Mouse (Mus musculus) spleen, adult 18-20 months (tissue): ENCODE data around the gene Tyms.
A peak's percentile ranks its signal among the peaks of the same experiment; 100 is the strongest.

Source experiments
- DNase-seq, 2 experiments: peaks; one replicate each; pipeline ENCODE4 v3.0.0; 2022; ENCODE audit warnings: mixed read lengths in 2 of 2

The Tyms gene

GRCm38 (mm10) chr5:30072825-30073821 is at the start of gene Tyms:
Gene Tyms, minus strand, starts transcription at chr5:30073617.
- peak; percentile 27 to 50 for DNase-seq

DNA sequence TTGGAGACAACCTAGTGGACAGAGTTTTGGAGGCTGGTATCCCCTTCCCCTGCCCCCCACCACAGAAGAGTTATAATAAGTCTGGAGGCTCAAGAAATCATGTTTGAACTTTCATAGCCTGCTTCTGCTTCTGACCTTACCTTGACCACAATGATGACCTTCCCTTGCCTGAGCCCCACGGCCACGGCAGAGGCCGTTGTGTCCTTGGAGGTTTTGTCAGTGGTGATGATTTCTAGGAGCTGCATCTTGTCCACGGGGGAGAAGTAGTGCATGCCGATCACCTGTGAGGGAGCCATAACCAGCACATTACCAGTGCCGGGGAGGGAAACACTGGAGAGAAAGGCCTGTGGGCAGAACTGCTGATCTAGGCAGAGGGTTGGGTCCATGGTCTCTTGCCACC is 49.1 kb upstream of the Tyms start:
- DNase-seq = no peak

DNA sequence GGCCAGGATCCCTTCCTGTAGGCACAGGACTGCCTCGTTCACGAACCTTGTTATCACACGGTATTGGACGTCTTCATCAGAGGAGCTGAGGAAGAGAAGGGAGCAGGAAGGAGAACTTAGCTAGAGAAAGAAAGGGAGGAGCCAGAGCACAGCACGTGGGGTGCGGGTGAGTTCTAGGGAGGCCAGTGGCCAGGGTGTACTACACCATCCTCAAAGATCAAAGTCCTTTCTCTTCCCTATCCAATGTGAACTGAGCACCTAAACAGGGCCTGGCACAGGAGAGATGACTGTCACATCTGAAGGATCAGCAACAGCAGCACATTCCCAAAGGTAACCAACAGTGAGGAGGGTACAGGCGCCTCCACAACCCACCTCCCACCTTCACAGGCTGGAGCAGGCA is 46.7 kb upstream of the Tyms start:
- no peak for DNase-seq

DNA sequence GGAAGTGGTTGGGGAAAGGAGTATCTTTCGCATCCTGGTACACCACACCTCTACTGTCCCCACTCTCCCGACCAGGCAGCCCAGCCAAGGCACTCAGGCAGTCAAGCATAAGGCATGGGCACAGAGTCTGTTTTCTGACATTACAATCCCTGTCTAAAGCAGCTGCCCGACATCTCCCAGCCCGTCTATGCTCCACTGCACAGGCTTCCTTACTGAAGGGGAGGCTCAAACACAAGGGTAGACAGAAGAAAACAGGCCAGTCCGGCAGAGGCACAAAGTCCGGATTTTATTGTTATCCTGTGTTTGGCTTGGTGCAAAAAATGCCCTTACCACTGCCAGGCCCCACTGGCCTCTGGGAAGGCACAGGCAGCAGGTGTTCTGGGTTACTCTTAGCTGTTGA is 45.7 kb upstream of the Tyms start:
- no peak for DNase-seq

GRCm38 (mm10) chr5:30118018-30118417 is 44.6 kb upstream of the Tyms start:
- DNase-seq = no peak

DNA sequence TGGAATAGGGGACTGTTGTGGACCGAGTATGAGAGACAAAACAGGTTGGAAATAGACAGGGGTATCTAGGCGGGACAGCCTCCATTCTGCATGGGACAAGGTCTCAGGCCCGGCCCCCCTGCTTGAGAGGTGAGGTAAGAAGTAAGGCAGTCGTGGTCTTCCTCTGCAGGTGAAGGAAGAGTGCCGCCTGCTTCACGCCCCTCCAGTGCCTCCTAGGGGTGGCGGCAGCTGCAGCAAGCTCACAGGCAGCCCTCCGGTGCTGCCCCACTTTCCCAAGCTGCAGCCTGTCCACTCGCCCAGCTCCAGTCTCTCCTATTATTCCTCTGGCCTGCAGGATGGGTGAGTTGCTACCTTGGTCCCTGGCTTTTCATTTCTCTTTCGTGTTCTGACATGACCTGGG is 42.3 kb upstream of the Tyms start:
- no peak for DNase-seq

GRCm38 (mm10) chr5:30114761-30115140 is 41.3 kb upstream of the Tyms start:
- no peak for DNase-seq

GRCm38 (mm10) chr5:30113881-30114760 is 40.7 kb upstream of the Tyms start:
- peak in 1 of 2 experiments; percentile 48 for DNase-seq

- DNase-seq = no peak
Measured at GRCm38 (mm10) chr5:30112533-30113068, 39.2 kb upstream of the Tyms start.

DNA sequence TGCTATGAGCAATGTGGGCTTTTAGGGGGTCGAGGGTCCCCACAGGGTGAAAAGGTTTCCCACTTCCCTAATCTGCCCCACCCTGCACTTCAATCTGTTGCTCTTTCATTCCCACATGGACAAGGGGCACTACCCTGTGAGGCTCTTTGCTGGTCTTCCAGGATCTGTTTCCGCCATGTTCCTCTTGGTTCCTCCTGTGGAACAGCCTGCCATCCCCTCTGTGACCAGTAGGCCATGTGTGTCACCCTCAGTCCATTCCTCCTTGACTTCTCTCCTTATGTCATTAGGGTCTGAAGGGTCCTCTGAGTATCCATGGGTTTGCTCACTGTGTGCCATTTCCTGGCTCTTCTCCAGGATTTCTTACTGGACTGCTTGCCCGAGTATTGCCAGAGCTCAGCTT is 38.4 kb upstream of the Tyms start:
- no peak for DNase-seq

GRCm38 (mm10) chr5:30111126-30111525 is 37.7 kb upstream of the Tyms start:
- no peak for DNase-seq

GRCm38 (mm10) chr5:30110371-30111060 is 37.1 kb upstream of the Tyms start:
- no peak for DNase-seq

DNA sequence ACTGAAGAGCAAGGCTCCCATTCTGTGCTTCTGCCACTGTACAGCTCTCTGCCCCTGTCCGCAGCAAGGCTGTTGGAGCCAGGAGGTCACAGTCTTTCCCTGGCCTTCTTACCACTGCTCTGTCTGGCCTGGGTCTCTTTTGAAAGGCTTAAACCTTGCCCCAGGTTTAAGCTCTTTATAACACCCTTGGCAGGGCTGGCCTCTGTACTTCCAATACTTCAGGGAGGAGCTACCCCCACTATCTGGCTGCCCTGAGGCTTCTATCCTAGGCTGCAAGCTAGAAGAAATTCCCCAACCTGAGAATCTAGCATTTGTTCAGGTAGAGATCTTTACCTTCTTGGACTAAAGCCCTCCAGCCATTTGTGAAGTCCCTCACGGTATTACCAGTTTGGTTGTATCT is 36.5 kb upstream of the Tyms start:
- DNase-seq = no peak

GRCm38 (mm10) chr5:30108233-30108632 is 34.8 kb upstream of the Tyms start:
- DNase-seq = no peak

- DNase-seq = no peak
Measured at GRCm38 (mm10) chr5:30107611-30108041, 34.2 kb upstream of the Tyms start.

- no peak for DNase-seq
Measured at GRCm38 (mm10) chr5:30107186-30107585, 33.8 kb upstream of the Tyms start.

DNA sequence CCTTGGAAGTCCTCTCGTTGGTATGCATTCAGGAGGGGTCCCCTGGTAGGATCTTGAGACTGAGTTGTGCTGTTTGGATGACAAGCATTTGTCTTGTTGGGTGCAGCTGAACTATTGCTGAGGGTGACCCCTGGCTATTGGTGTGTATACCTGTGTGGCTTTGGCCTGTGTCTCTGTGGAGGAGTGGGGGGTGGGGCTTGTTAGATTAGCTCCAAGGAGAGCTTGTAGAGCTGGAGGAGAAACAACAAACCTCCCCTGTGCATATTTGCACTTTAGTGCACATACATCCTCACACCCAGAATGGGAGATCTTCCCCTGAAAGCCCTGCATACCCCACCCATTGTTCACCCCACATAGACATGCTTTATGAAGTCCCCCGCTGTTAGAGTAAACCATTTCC is 33.3 kb upstream of the Tyms start:
- no peak for DNase-seq

DNA sequence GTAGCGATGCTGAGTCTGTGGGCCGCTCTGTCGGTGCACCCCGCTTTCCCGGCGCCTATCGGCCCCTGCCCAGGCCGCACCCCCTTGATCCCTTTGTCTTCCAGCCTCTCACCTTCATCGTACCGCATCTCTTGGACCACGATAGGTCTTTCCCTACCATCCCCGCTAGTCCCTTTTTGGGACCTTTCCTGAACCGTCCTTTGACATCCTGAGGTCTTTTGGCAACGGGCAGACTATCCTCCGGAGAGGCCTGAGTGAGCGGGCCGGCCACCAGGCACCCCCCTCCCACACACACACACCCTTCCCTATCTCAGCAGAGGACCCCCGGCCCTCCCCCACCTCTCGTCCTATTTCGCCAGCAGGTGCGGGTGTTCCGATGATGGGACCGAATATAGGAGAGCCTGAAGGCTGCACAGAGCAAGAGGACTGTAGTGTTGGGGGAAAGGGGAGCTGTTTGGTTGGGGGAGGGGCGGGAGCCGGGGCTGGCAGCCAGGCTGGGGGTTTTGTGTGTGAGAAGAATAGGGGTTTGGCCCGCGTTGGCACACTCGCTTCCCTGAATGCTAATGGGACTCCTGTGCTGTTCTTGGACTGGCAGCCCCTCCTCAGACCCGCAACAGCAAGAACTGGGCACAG is 32.4 kb upstream of the Tyms start, which contains the start of gene 3110082J24Rik:
3110082J24Rik (minus strand) TSS at position 419 of the 633 bp plus-strand sequence.
- DNase-seq = no peak

DNA sequence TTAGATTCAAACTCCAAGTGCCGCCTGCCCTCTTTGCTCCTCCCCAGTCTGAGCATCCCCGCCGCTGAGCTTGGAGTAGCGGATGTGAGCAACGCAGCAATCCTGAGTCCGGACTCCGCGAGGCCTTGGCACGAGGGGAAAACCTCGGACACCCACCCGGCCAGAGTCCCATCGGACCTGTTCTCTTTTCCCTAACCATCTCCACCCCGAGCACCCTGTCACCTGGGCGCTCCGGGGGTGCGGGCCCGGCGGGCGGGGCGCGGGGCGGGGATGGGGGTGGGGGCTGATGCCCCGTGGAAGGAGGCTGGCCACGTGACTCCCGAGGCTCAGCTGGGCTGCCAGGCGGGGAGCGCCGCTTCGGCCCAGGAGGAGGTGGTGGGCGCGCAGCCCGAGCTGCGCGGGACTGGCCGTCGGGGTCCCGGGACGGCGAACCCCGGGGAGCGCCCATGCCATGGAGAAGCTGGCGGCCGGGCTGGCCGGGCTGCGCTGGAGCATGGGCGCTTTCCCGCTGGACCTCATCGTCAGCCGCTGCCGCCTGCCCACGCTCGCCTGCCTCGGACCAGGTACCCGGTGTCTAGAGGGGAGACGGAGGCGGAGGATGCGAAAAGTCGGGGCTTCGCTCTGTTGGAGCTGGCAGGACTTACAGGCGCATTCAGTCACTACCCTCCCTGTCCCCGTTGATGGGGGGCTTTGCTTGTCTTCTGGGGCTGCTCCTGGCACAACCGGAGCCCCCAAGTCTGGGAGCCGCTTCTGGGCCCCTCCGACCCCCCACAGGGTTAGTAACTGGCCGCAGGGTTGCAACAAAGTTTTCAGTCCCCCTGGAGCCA is 31.6 kb upstream of the Tyms start, which contains the start of gene Garem2:
Garem2 (plus strand) TSS at position 321 of the 827 bp plus-strand sequence.
- DNase-seq = no peak

GRCm38 (mm10) chr5:30104339-30104738 is 30.9 kb upstream of the Tyms start:
- DNase-seq = peak in 1 of 2 experiments; percentile 31

DNA sequence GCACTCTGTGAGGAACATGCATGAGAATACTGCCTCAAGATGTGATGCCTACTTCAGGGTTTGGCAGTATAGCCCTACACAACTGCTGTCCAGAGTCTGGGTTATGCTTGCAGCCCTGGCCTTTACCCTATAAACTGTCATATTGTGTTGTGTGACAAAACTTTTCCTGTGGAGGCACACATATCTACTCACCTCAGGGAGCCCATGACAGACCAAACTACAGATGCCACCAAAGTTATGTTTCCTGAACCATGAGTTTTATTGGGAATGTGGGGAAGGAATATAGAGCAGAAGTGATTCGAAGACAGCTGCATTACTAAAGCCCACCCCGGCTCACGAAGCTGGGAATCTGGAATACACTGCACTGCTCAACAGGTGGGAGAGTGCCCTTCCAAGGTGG is 29.9 kb upstream of the Tyms start:
- DNase-seq = no peak
